Mouse (Mus musculus) left cerebral cortex, adult 8-10 months (tissue): ENCODE data around the gene Tanc1. TPM values are rescaled to one million over a fixed set of nuclear protein-coding genes. Genes with fewer than 3 reads are reported as not detected.

Experiments
- DNase-seq, 2 experiments: peaks; one replicate each; pipeline ENCODE4 v3.0.0; 2022; ENCODE audit warnings: low spot score in 2 of 2
- total RNA-seq, 4 experiments: library from RNA; stranded (reverse); gene quantifications; 2 replicates each; pipeline ENCODE4 v1.2.4; 2022

The Tanc1 gene
- total RNA-seq, 4 experiments from 2014 or later = 21.1 to 26.0 (median 23.8) TPM

- DNase-seq = no peak
These were observed 36.6 kb downstream of the Tanc1 start for GRCm38 (mm10) chr2:59648444-59648843.

DNA sequence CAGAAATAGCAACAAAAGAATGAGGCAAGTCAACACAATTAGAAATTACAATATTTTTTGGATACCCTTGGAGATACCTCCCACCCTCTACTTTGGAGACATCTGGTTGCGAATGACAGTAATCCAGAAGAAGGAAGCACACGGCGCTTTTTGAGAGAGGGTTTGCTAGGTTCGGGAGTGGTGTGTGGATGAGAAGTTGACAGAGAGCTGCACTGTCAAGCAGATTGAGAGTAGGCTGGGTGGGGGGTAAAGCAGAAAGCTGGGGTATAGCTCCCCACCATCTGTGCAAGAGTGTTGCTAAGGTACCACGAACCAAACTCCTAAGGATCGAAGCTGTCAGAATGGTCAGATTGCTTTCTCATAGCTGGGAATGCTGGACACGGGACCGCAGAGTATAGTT lies 40.0 kb downstream of the Tanc1 start:
- DNase-seq = no peak

- DNase-seq = no peak
These were observed 40.9 kb downstream of the Tanc1 start for GRCm38 (mm10) chr2:59652702-59653101.

DNA sequence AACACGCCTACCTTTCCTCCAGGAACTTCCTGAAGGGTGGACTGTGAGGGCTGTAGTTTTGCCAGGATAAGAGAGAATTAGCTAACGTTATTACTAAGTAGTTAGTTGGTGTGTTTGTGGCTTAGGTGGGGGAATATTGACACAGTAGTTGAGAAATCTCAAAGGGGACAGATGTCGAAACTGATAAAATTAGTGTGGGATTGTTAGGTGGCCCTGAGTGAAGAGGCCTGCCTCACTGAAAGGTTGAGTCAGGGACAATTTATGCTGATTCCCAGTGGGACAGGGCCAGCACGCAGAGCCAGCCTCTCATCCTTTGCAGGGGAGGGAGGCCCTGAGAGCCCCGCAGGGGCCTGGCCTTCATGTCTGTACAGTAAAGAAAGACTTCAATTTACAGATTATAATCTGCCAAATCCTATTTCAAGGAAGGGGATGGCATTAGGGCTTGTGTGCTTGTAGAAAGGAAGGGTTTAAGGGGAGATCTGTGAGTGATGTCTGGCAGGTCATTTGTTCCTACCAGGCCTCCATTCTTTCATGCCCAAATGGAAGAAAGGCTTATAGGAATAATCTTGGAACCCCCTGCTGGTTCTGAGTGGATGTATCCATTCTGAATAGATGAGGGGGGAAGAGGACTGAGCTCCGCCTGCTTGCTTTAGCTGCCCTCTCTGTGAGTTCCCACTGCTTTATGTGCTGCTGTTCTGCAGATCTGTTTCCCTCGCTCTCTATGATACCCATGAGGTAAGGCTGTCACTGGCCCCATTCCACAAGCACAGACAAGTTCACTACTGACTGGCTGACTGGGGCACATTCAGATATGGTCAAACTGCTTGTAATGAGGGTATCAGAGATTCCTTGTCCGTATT lies 41.7 kb downstream of the Tanc1 start:
- no peak for DNase-seq

DNA sequence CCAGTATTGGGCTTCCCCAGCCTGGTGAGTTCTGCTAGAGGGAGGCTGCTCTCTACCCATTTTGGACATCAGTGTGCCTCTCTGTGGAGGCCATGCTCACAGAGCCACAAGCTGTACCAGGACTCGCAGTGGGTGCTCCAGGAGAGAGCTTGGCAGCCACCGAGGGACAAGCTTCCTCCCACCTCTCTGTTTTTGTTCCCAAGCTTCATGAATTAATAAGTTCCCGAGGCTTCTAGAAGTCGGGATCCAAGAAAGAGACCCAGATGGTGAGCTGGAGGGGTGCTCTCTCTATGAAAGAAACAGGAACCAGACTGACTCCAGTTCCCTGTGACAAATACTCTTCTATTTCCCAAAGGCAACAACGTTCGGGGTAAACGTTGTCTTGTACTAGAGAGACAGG lies 43.6 kb downstream of the Tanc1 start:
- no peak for DNase-seq

- DNase-seq = no peak
These were observed 44.8 kb downstream of the Tanc1 start for GRCm38 (mm10) chr2:59656680-59657079.

DNA sequence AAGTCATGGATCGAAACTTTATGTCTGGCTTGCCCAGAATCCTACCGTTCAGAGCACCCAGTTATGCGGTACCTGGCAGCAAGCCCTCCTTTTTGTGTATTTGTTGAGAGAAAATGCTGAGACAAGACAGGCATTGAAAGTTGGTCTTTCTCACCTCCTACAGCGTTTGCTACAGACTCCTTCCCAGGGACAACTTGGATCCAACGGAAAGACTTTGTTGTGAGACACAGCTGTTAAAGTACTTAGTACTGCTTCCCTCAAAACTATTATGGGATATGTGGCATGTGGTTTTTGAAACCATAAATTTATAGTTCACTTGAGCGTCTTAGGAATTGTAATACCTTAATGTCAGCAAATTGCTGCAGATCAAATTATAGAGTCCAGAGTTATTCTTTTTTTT lies 47.8 kb downstream of the Tanc1 start:
- no peak for DNase-seq

DNA sequence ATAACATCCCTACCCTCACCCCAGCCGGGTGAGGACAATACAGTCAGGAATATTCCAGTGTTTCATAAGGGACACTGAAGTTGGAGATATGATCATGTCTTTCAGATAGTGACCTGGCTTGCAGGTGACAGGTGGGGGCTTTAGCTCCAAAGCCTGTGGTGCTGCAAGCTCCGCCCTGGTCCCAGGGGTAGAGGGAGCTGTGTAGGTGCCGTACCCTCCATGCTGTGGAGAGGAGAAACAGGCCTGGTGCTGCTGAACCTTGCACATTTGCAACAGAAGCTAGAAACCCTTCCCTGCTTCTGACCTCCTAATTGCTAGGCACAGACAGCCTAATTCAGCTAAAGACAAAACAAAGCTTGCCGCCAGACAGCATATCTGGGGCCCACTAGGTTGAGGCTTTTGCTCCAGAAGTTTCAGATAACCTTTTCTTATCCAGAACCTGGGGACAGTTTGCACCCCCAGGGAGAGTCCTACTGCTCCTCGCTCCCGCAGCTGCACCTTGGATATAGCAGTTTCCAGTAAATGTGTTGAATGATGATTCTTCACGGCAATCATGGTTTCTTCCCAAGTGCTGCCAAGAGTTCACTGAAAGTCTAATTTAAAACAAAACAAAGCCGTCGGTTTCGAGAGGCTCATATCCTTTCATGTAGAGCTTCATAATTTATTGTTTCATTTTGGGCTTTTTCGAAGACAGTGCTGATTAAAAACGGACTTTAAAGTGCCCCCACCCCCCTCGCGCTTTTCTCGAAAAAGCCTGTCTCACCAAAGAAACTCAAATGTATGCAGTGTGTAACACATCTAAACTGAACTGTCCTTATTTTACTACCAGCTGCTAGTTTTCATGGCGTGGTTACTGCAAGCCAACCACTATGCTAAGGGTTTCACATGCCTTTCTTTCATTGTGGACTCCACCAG lies 49.3 kb downstream of the Tanc1 start:
- no peak for DNase-seq

DNA sequence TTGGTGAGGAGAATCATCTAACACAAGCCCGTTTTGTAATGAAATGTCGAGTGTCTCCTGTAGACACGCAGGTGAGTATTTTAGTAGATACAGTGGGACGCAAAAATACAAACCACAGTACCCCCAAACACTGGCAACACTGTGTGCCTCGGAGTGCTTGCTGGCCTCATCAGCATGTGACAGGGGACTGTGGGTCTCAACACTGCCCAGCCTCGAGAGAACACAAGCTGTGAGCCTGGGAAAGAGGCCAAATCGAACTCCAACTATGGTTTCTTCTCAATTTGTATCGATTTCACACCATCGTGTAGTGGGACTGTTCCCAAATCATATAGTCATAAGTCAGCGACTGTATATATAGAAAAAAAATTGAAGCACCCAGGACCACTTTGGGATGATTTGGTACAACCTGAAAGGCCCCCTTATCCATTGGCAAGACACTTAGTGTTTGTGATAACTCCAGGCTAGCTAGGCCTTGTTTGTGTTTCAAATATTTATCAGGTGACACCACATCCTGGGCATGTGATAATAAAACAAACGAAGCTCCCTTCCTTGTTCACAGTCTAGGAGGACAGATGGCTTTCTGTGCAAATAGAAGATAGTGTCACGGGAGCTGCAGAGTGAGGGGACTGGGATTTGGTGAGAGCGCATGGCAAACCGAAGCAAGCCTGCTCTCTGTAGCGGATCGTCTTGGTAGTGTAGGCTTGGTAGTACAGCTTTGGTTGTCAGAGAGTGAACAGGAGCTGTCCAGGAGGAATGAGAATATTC lies 53.1 kb downstream of the Tanc1 start:
- DNase-seq = no peak

DNA sequence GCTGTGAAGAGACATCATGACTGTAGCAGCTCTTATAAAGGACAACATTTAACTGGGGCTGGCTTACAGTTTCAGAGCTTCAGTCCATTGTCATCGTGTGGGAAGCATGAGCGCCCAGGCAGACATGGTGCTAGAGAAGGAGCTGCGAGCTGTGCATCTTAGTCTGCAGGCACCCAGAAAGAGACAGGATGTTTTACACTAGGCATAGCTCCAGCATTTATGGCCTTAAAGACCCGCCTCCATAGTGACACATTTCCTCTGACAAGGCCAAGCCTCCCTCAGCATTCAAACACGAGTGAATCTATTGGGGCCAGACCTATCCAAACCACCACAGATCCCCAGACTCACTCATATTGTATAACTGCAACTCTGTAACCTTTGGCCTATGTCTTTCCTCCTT lies 54.7 kb downstream of the Tanc1 start:
- DNase-seq = no peak

GRCm38 (mm10) chr2:59670087-59671060 lies 58.5 kb downstream of the Tanc1 start:
- DNase-seq = no peak

DNA sequence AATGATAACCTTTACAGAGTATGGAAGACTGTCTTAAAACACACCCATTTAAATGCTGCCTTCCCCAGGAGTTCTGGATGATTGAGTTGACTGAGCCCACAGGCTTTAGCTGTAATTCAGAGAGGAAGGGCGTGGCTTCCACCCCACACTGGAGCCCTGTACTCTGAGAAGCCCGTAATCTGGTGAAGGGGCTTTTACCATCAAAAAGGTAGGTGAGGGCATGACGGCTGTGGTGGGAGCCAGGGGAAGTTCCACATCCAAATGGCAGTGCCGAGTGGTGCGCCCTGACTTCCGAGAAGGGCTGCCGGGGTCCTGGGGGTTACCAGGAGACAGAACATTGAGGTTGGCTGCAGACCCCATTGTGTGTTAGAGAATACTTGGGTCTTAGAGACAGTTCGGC lies 59.8 kb downstream of the Tanc1 start:
- no peak for DNase-seq

GRCm38 (mm10) chr2:59672086-59672485 lies 60.2 kb downstream of the Tanc1 start:
- no peak for DNase-seq

GRCm38 (mm10) chr2:59672686-59673085 lies 60.8 kb downstream of the Tanc1 start:
- no peak for DNase-seq

DNA sequence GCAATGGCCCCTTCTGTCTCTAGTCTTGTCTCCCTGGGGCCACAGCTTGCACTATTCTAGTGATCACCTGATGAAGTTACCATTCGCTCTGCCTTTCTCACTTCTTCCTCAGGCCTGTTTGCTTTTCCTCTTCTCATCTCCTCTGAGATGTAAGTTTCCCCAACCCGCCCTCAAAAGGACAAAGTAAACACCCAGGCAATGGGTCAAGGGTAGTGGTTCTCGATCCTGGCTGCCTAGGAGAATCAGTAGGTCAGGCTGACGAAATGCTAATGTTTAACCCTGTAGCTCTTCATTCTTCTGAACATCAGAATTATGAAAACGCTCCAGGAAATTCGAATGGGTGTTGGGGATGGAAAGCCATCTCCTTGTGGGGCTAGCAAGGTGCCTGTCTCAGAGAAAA lies 61.5 kb downstream of the Tanc1 start:
- DNase-seq = no peak

GRCm38 (mm10) chr2:59673877-59674276 lies 62.0 kb downstream of the Tanc1 start:
- no peak for DNase-seq

DNA sequence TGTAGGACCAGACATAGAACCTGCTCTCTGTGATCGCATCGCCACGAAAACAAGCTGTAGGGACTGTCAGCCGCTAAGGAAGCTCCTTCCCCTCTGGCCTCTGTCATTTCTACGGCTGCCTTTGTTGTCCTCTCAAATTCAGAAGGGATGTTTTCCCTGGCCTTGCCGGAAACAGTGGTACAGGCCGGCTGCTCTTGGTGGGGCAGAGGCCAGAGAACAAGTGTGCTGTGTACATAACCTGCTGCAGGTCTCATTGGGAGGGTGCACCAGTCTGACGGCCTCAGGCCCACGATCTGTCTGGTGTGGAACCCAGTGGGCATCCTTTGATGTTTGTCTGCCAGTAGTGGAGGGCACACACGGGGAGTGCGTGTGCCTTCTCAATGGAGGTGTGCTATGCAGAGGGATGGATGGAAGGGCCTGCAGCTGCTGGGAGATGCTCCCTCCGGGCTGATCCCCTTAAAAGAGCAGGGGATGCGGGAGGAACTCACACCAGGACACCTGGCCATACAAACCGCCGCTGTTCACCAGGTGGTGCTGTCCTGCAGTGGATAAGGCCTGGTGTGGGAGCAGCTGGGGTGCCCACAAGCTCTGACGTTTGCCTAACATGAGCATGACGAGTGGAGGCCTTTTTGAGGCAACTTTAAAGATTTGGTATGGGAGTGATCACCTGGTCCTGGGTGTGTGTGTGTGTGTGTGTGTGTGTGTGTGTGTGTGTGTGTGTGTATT lies 63.6 kb downstream of the Tanc1 start:
- DNase-seq = no peak

DNA sequence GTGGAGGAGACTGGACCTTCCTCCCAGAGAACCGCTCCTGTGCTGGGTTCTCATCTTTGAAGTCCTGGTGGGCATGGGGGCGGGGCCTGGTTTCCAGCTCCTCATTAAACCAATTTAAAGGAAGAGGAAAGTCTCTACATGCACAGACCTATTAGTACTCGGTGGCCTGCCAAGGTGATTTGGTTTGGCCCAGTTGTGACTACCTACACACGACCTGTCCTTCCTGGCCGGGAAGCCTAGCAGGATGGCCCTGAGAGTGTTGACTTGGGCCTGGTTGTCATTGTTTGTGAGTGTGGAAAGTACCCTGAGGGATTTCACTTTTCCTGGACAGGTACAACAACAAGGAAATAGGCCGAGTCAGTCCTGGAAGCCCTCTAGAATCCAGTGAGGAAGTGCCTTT lies 64.2 kb downstream of the Tanc1 start:
- DNase-seq = no peak

DNA sequence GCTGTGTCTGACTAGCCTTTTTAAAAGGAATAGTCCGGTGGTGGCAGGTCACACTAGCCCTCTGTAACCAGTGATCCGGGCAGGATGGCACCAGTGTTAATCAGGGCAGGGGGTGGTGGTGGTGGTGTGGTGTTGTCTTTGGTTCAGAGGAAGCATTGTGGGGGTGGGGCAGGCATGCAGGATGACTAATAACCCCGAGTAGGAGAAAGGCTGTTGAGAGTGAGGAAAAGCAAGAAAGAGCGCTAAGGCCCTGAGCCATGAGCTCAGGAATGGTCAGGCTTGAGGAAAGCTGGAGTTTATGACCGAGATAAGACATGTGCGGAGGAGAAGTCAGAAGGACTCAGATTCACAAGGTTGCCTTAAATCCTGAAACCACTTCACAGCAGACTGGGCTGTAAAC lies 64.6 kb downstream of the Tanc1 start:
- no peak for DNase-seq
